Mouse (Mus musculus) CH12.LX (cell line): Measurements from ENCODE around the gene Shpk.

Experiments used
- CHD1 ChIP-seq: IDR thresholded peaks from 2 replicates; pipeline ENCODE4 v1.6.1; 2012; ENCODE audit warnings: low read depth, low read length, improper control_type of control experiment, inconsistent platforms
- CTCF ChIP-seq, 2 experiments: IDR thresholded peaks in 1 of 2; conservative IDR thresholded peaks in 1 of 2; 2 replicates each; pipeline ENCODE4 v1.5.1; 2011 to 2012; ENCODE audit warnings: low read depth in 2 of 2, low read length in 2 of 2, improper control_type of control experiment in 1 of 2, inconsistent platforms in 1 of 2, mild to moderate bottlenecking in 1 of 2, moderate library complexity in 1 of 2
- JUND ChIP-seq: conservative IDR thresholded peaks from 2 replicates; pipeline ENCODE4 v1.6.1; 2011; ENCODE audit warnings: low read depth, low read length, improper control_type of control experiment
- MAX ChIP-seq: IDR thresholded peaks from 2 replicates; pipeline ENCODE4 v1.6.1; 2011; ENCODE audit warnings: low read length, improper control_type of control experiment
- MYC ChIP-seq: IDR thresholded peaks from 2 replicates; pipeline ENCODE4 v1.6.1; 2011; ENCODE audit warnings: low read depth, mild to moderate bottlenecking, improper control_type of control experiment, low read length
- NELFE ChIP-seq: IDR thresholded peaks from 2 replicates; pipeline ENCODE4 v1.6.1; 2011; ENCODE audit warnings: low read depth, low read length, improper control_type of control experiment
- POLR2A ChIP-seq: IDR thresholded peaks from 2 replicates; pipeline ENCODE4 v1.6.1; 2011; ENCODE audit warnings: low read depth, mild to moderate bottlenecking, improper control_type of control experiment, low read length
- RAD21 ChIP-seq: IDR thresholded peaks from 2 replicates; pipeline ENCODE4 v1.6.1; 2011; ENCODE audit warnings: low read depth, mild to moderate bottlenecking, low read length, improper control_type of control experiment, moderate library complexity
- RCOR1 ChIP-seq: conservative IDR thresholded peaks from 2 replicates; pipeline ENCODE4 v1.6.1; 2012; ENCODE audit warnings: low read depth, mild to moderate bottlenecking, inconsistent platforms, low read length, improper control_type of control experiment
- SIN3A ChIP-seq: IDR thresholded peaks from 2 replicates; pipeline ENCODE4 v1.6.1; 2012; ENCODE audit warnings: low read length, improper control_type of control experiment, inconsistent platforms
- SMC3 ChIP-seq: IDR thresholded peaks from 2 replicates; pipeline ENCODE4 v1.6.1; 2011; ENCODE audit warnings: low read depth, low read length, improper control_type of control experiment
- TCF12 ChIP-seq: IDR thresholded peaks from 2 replicates; pipeline ENCODE4 v1.6.1; 2014; ENCODE audit warnings: low read depth, mild to moderate bottlenecking, inconsistent platforms, low read length, improper control_type of control experiment
- ZMIZ1 ChIP-seq: IDR thresholded peaks from 2 replicates; pipeline ENCODE4 v1.6.1; 2012; ENCODE audit warnings: low read depth, mild to moderate bottlenecking, inconsistent platforms, low read length, improper control_type of control experiment

DNA sequence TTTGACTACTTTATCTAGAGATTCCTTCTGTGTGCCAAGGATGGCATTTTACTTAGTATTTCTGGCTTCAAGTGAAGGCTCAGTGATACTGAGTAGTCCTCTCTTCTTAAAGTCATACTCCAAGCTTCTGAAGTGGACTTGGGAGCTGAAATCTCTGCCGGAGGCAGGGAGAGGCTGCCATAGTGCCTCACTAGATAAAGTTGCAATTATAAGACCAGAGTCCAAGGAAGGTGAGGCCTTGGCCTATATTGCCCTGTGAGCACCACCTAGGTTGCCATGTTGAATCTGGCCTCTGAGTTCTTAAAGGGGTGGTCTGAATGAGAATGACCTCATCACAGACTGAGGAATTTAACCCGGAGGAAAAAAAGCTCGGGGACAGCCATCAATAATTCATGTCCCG, 43.5 kb downstream of the Shpk start:
- TF ChIP-seq MYC, result no peak
- TF ChIP-seq SIN3A, result no peak
- TF ChIP-seq ZMIZ1, result no peak
- no peak for TF ChIP-seq CTCF (conservative IDR thresholded peaks at IDR 0.05 in 1 of 2, IDR thresholded peaks at IDR 0.05 in 1 of 2; ENCODE audit: low read depth in 2 of 2, low read length in 2 of 2)
- TF ChIP-seq RAD21, result no peak
- no peak for TF ChIP-seq MAX
- TF ChIP-seq POLR2A, result no peak
- TF ChIP-seq JUND, result no peak
- no peak for TF ChIP-seq CHD1
- TF ChIP-seq RCOR1, result no peak
- TF ChIP-seq NELFE, result no peak
- TF ChIP-seq TCF12, result no peak
- TF ChIP-seq SMC3, result no peak
